Mouse (Mus musculus): Measurements from ENCODE around the gene Pax7.

The Pax7 gene

GRCm38 (mm10) chr4:139697755-139698154 lies 135.6 kb downstream of the Pax7 start:
- in situ Hi-C loops (cut with MseI, MboI) = no loop called here

- in situ Hi-C loops (cut with MseI, MboI) = no loop called here
Observed at GRCm38 (mm10) chr4:139693315-139693714, 140.0 kb downstream of the Pax7 start.

DNA sequence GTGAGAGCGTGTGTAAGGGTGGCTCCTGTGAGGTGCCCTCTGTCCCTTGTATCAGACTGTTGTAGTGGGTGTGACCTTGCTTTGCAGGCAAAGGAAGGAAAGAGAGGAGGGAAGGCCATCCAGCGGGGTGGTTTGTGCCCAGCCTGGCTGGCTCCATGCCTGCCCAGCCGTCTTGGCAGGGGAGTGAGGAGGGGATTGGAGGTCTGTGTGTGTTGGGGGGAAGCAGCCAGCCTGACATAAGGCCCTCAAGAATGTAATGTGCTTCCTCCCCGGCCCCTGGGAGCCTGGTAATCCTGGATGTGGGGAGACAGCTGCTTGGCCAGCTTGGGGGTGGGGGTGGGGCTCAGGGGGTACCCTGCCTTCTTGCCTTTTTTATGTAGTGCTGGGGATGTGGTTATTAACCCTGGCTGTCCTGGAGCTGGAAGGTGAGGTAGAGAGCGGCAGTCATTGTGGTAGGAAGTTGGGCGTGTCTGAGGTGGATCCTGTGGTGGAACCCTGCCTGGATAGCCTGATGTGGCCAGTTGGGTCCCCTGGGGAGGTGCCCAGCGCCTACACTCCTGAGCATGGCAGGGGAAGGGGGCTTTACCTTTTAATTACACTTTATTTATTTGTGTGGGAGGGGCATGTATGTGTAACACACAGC lies 143.6 kb downstream of the Pax7 start:
- in situ Hi-C loops (cut with MseI, MboI) = no loop called here

- in situ Hi-C loops (cut with MseI, MboI) = no loop called here
Observed at GRCm38 (mm10) chr4:139688058-139688457, 145.3 kb downstream of the Pax7 start.
